Comparison of ENCODE assay signal across 8 mouse cellular contexts in the genomic region with DNA sequence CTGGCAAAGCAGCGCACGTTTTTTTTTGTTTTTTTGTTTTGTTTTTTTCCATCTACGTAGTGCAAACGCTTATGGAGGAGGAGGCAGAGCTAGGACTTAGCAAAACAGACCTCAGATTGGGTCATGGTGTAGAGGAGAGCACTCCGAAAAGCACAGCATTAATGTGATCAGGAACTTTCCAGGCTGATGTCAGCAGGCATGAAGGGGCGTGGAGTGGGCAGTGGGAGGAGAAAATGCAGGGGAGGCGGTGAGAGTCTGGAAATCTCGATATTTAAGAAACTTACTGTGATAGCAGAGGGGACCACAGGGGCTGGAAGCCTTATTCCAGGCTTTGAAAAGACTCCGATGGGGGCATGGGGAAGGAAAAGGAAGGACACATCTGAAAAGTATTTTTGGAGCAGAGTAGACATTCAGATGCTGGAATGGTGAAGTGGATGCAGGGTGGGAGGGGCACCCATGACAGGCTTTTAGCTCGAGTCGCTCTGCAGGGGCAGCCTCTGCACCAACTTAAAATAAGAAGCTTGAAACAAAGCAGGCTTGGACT. TPM values are rescaled to one million over a fixed set of nuclear protein-coding genes. Genes with fewer than 3 reads are reported as not detected.
A peak's percentile ranks its signal among the peaks of the same experiment; 100 is the strongest.
DNase-seq lines count a peak whose midpoint lies in the region; ATAC-seq and TF ChIP-seq lines count a peak whose summit lies in the region.

No protein-coding gene starts in this region.

- in situ Hi-C loops in ES-E14 (cut with MboI; ENCODE audit: low sequenced_read_pairs in 2 of 2, unreplicated experiment in 2 of 2), result no loop called here

- H3K4me2 ChIP-seq in intestine, embryonic 16.5 days (ENCODE audit: low read depth, low read length), result peak overlapping the region; percentile 82
- H3K4me2 ChIP-seq in liver, embryonic 16.5 days (ENCODE audit: low read depth, low read length), result peak overlapping the region; percentile 82
- peak overlapping the region; percentile 96 for H3K4me2 ChIP-seq in neural tube, embryonic 15.5 days

- TF ChIP-seq POLR2A in cortical plate, adult 2 months (IDR thresholded peaks at IDR 0.05; ENCODE audit: extremely low read depth, insufficient read depth, low read length), result 0 out of 2 replicates have a peak, but pooled peaks have one; percentile 29
- no peak for TF ChIP-seq POLR2A in heart, adult 2 months (IDR thresholded peaks at IDR 0.05; ENCODE audit: insufficient read depth, low read depth, low read length)

- TF ChIP-seq CTCF in C2C12 (IDR thresholded peaks at IDR 0.05; ENCODE audit: control insufficient read depth, insufficient read depth, insufficient read length), result no peak
- TF ChIP-seq CTCF in cortical plate, adult 2 months (IDR thresholded peaks at IDR 0.05; ENCODE audit: extremely low read depth, insufficient read depth, low read length), result no peak
- no peak for TF ChIP-seq CTCF in heart, adult 2 months (IDR thresholded peaks at IDR 0.05)

- peak overlapping the region; percentile 2 for H3ac ChIP-seq in C2C12 (ENCODE audit: control insufficient read depth, insufficient read length, low read depth)

- H3K27ac ChIP-seq in ES-E14 (ENCODE audit: insufficient read depth, low read depth, low read length, poor library complexity, severe bottlenecking), result peak overlapping the region; percentile 27; the same call in 1 of the 2 replicates
- H3K27ac ChIP-seq in cortical plate, adult 2 months (ENCODE audit: insufficient read depth, low read length), result peak overlapping the region; percentile 5; the same call in 1 of the 2 replicates
- peak overlapping the region; percentile 90 for H3K27ac ChIP-seq in heart, adult 2 months
- H3K27ac ChIP-seq in intestine, embryonic 16.5 days (ENCODE audit: low read length), result peak overlapping the region; percentile 78
- peak overlapping the region; percentile 71 for H3K27ac ChIP-seq in liver, embryonic 16.5 days (ENCODE audit: low read length)
- peak overlapping the region; percentile 80 for H3K27ac ChIP-seq in neural tube, embryonic 15.5 days (replicated peaks)

- peak; percentile 79 for ATAC-seq in intestine, embryonic 16.5 days
- ATAC-seq in liver, embryonic 16.5 days (ENCODE audit: low read depth), result peak; percentile 33; the same call in 1 of the 2 replicates
- peak; percentile 80 for ATAC-seq in neural tube, embryonic 15.5 days (ENCODE audit: low FRiP score)

- no peak for TF ChIP-seq EP300 in heart, adult 2 months (IDR thresholded peaks at IDR 0.05; ENCODE audit: insufficient read depth, low read depth, low read length)

- no peak for DNase-seq in ES-E14 (ENCODE audit: low read depth, low spot score)
- DNase-seq in heart, adult 2 months, result peak; percentile 68 to 73
- no peak for DNase-seq in thymus, postnatal 4 days

- H3K79me3 ChIP-seq in C2C12 (ENCODE audit: low read depth), result no peaks in the 10 kb centered on the region

- H3K9ac ChIP-seq in ES-E14 (ENCODE audit: insufficient read depth, low read depth, low read length, poor library complexity, severe bottlenecking), result peak overlapping the region; percentile 55; the same call in 1 of the 2 replicates
- peak overlapping the region; percentile 53 for H3K9ac ChIP-seq in heart, adult 2 months (ENCODE audit: low read depth, low read length)
- H3K9ac ChIP-seq in intestine, embryonic 16.5 days (ENCODE audit: low read depth, low read length), result peak overlapping the region; percentile 67
- peak overlapping the region; percentile 28; the same call in 1 of the 2 replicates for H3K9ac ChIP-seq in liver, embryonic 16.5 days (ENCODE audit: low read depth, low read length)
- H3K9ac ChIP-seq in neural tube, embryonic 15.5 days (replicated peaks), result peak overlapping the region; percentile 61

- no peaks in the 10 kb centered on the region for H3K27me3 ChIP-seq in C2C12 (ENCODE audit: control insufficient read depth, insufficient read depth, insufficient read length)
- no peaks in the 10 kb centered on the region for H3K27me3 ChIP-seq in heart, adult 2 months (ENCODE audit: control insufficient read depth, insufficient read depth, low read length)
- no peaks in the 10 kb centered on the region for H3K27me3 ChIP-seq in intestine, embryonic 16.5 days (replicated peaks; ENCODE audit: control insufficient read depth, insufficient read depth, low read length)
- H3K27me3 ChIP-seq in liver, embryonic 16.5 days (ENCODE audit: control insufficient read depth, insufficient read depth, low read depth, low read length), result no peaks in the 10 kb centered on the region
- H3K27me3 ChIP-seq in neural tube, embryonic 15.5 days (replicated peaks), result no peaks in the 10 kb centered on the region

- H3K36me3 ChIP-seq in C2C12 (ENCODE audit: control insufficient read depth, insufficient read depth), result no peaks in the 10 kb centered on the region
- no peaks in the 10 kb centered on the region for H3K36me3 ChIP-seq in ES-E14 (ENCODE audit: control insufficient read depth, insufficient read depth, low read length, poor library complexity, severe bottlenecking)
- no peaks in the 10 kb centered on the region for H3K36me3 ChIP-seq in heart, adult 2 months (ENCODE audit: control insufficient read depth, insufficient read depth, low read length)
- no peaks in the 10 kb centered on the region for H3K36me3 ChIP-seq in intestine, embryonic 16.5 days (ENCODE audit: control insufficient read depth, insufficient read depth, low read length)
- no peaks in the 10 kb centered on the region for H3K36me3 ChIP-seq in liver, embryonic 16.5 days (ENCODE audit: control insufficient read depth, insufficient read depth)
- H3K36me3 ChIP-seq in neural tube, embryonic 15.5 days, result no peaks in the 10 kb centered on the region

- WGBS in heart, adult 2 months, result under 1% methylated on average over 11 of the region's 11 CpGs
- WGBS in intestine, embryonic 16.5 days, result 2% methylated on average over 11 of the region's 11 CpGs
- 3% methylated on average over 11 of the region's 11 CpGs for WGBS in liver, embryonic 16.5 days (ENCODE audit: insufficient replicate concordance)
- 1% methylated on average over 11 of the region's 11 CpGs for WGBS in neural tube, embryonic 15.5 days

- H3K4me3 ChIP-seq in C2C12 (ENCODE audit: insufficient read depth, poor library complexity, severe bottlenecking), result peak overlapping the region; percentile 19
- H3K4me3 ChIP-seq in ES-E14 (ENCODE audit: insufficient read depth in 1 of 2, low read depth in 1 of 2, low read length in 2 of 2, poor library complexity in 1 of 2, severe bottlenecking in 1 of 2), result peak overlapping the region; percentile 62 to 67
- H3K4me3 ChIP-seq in cortical plate, adult 2 months (ENCODE audit: insufficient read depth, low read length), result peak overlapping the region; percentile 31
- H3K4me3 ChIP-seq in heart, adult 2 months, result peak overlapping the region; percentile 49
- peak overlapping the region; percentile 61 for H3K4me3 ChIP-seq in intestine, embryonic 16.5 days (ENCODE audit: low read length)
- H3K4me3 ChIP-seq in liver, embryonic 16.5 days (ENCODE audit: low read depth, low read length), result peak overlapping the region; percentile 58
- peak overlapping the region; percentile 54 for H3K4me3 ChIP-seq in neural tube, embryonic 15.5 days (replicated peaks)

- peaks cover 0 to 14% of the 10 kb centered on the region in 2 experiments; a peak in 3 of 4 replicates for H3K4me1 ChIP-seq in ES-E14 (ENCODE audit: control insufficient read depth in 2 of 2, insufficient read depth in 2 of 2, low read length in 2 of 2, poor library complexity in 1 of 2)
- H3K4me1 ChIP-seq in cortical plate, adult 2 months (ENCODE audit: control insufficient read depth, insufficient read depth, low read length), result peaks cover 2% of the 10 kb centered on the region
- peaks cover 3% of the 10 kb centered on the region for H3K4me1 ChIP-seq in heart, adult 2 months (ENCODE audit: control insufficient read depth, insufficient read depth, low read length)
- peaks cover 14% of the 10 kb centered on the region for H3K4me1 ChIP-seq in intestine, embryonic 16.5 days (ENCODE audit: control insufficient read depth, insufficient read depth, low read length)
- H3K4me1 ChIP-seq in liver, embryonic 16.5 days (ENCODE audit: control insufficient read depth, low read depth, low read length), result peaks cover 23% of the 10 kb centered on the region
- peaks cover 29% of the 10 kb centered on the region for H3K4me1 ChIP-seq in neural tube, embryonic 15.5 days

- intact Hi-C loops in heart, adult 2 months (cut with DNase I), result loop anchor here (5.0 kb wide), 1 partner anchor 92 kb away; a partner anchor contains a TSS

- no peaks in the 10 kb centered on the region for H3K79me2 ChIP-seq in C2C12 (ENCODE audit: control insufficient read depth, insufficient read depth)
- H3K79me2 ChIP-seq in heart, adult 2 months (replicated peaks; ENCODE audit: control insufficient read depth, insufficient read depth, low read length), result no peaks in the 10 kb centered on the region

- no peaks in the 10 kb centered on the region for H3K9me3 ChIP-seq in ES-E14 (ENCODE audit: control insufficient read depth, insufficient read depth, low read depth, low read length)
- H3K9me3 ChIP-seq in intestine, embryonic 16.5 days (ENCODE audit: control insufficient read depth, low read length), result no peaks in the 10 kb centered on the region
- no peaks in the 10 kb centered on the region for H3K9me3 ChIP-seq in liver, embryonic 16.5 days (replicated peaks; ENCODE audit: control insufficient read depth, low read length)
- H3K9me3 ChIP-seq in neural tube, embryonic 15.5 days (replicated peaks), result no peaks in the 10 kb centered on the region

TF ChIP-seq in C2C12, 6 proteins besides CTCF, POLR2A, EP300 and RAD21 (continues in another document):
- TF ChIP-seq FOSL1 (IDR thresholded peaks at IDR 0.05; ENCODE audit: insufficient read depth, low read length, poor library complexity, severe bottlenecking), result no peak

TF ChIP-seq in ES-E14, 5 proteins besides CTCF, POLR2A, EP300 and RAD21 (continues in another document):
- no peak for TF ChIP-seq CHD2 (IDR thresholded peaks at IDR 0.05; ENCODE audit: low read depth, low read length)

RNA-seq across cellular contexts. Expression of a gene that starts 17.9 kb away (rescaled TPM):
- 0.05 TPM for polyA plus RNA-seq in C2C12 (2012; fragmentation: generic; extraction: Trizol)
- total RNA-seq in ES-E14 (2012; rRNA removed), result 0.13 TPM in 1 of 2 replicates, not detected in the other
- polyA plus RNA-seq in cortical plate, adult 2 months (2012; rRNA removed), result 0.25 and 0.33 TPM in 2 replicates
- total RNA-seq in heart, adult 2 months (2021), result 1 to 10 TPM; 4.6 to 6.0 TPM
- polyA plus RNA-seq in heart, adult 2 months (2012; rRNA removed), result 9.0 and 12.6 TPM in 2 replicates
- 0.09 and 0.22 TPM in 2 replicates for polyA plus RNA-seq in intestine, embryonic 16.5 days (2015; fragmentation: Nextera tagmentation; extraction: Ambion mirVana)
- 0.04 and 0.07 TPM in 2 replicates for polyA plus RNA-seq in liver, embryonic 16.5 days (2015; fragmentation: Nextera tagmentation; extraction: Ambion mirVana)
- 0.09 and 0.15 TPM in 2 replicates for polyA plus RNA-seq in neural tube, embryonic 15.5 days (2015; fragmentation: Nextera tagmentation; extraction: Ambion mirVana)

RNA-seq across cellular contexts. Expression of a gene that starts 21.5 kb away (rescaled TPM):
- 144 TPM for polyA plus RNA-seq in C2C12 (2012; fragmentation: generic; extraction: Trizol)
- 284 and 303 TPM in 2 replicates for total RNA-seq in ES-E14 (2012; rRNA removed)
- polyA plus RNA-seq in cortical plate, adult 2 months (2012; rRNA removed), result 600 and 717 TPM in 2 replicates
- total RNA-seq in heart, adult 2 months (2021), result 10 to 100 TPM in 1 of 2 experiments, 1 to 10 TPM in 1; 9.2 to 12.2 TPM
- 21.2 and 31.1 TPM in 2 replicates for polyA plus RNA-seq in heart, adult 2 months (2012; rRNA removed)
- 452 and 553 TPM in 2 replicates for polyA plus RNA-seq in intestine, embryonic 16.5 days (2015; fragmentation: Nextera tagmentation; extraction: Ambion mirVana)
- polyA plus RNA-seq in liver, embryonic 16.5 days (2015; fragmentation: Nextera tagmentation; extraction: Ambion mirVana), result 131 and 147 TPM in 2 replicates
- polyA plus RNA-seq in neural tube, embryonic 15.5 days (2015; fragmentation: Nextera tagmentation; extraction: Ambion mirVana), result 256 and 264 TPM in 2 replicates

Comparison
In these comparisons a context has a peak if more than half of its experiments do, and no peak if none do; other contexts are left out.
1. DNase-seq: peak in heart, adult 2 months (2 of 2); none in ES-E14 (single experiment) and thymus, postnatal 4 days (single experiment).
2. H3K27ac ChIP-seq: peak in every context shown above with its lines; median percentile 90 in heart, adult 2 months; 80 in neural tube, embryonic 15.5 days; 78 in intestine, embryonic 16.5 days; 71 in liver, embryonic 16.5 days; 27 in ES-E14; 5 in cortical plate, adult 2 months.
3. Peak in every context shown above with its lines, with median percentiles within 50 percentile points of each other: H3K4me3 ChIP-seq, H3K9ac ChIP-seq, ATAC-seq and H3K4me2 ChIP-seq.